Mouse (Mus musculus) lung, embryonic 14.5 days (tissue): ENCODE measurements around the gene Acrbp. TPM values are rescaled to one million over a fixed set of nuclear protein-coding genes. Genes with fewer than 3 reads are reported as not detected.

Source experiments
- ATAC-seq: fragments of 200-750 bp; cut with Nextera tagmentation; 2 replicates; pipeline ENCODE4 v1.8.0; 2017; ENCODE audit warnings: mild to moderate bottlenecking, moderate TSS enrichment, moderate library complexity; ENCODE audit not compliant: insufficient read depth
- DNase-seq: peaks from one replicate; pipeline ENCODE4 v3.0.0-alpha.2; 2015
- H3K27ac ChIP-seq: fragments of 300-500 bp; sonication (generic); 2 replicates; pipeline ENCODE4 v1.5.1; 2014; ENCODE audit warnings: low read depth, mild to moderate bottlenecking, moderate library complexity
- H3K27me3 ChIP-seq: fragments of 300-500 bp; sonication (generic); 2 replicates; pipeline ENCODE4 v1.6.1; 2014; ENCODE audit warnings: low read length, control low read depth; ENCODE audit not compliant: insufficient read depth
- H3K36me3 ChIP-seq: fragments of 300-500 bp; sonication (generic); 2 replicates; pipeline ENCODE4 v1.6.1; 2014; ENCODE audit warnings: control low read depth; ENCODE audit not compliant: insufficient read depth
- H3K4me1 ChIP-seq: fragments of 300-500 bp; sonication (generic); 2 replicates; pipeline ENCODE4 v1.6.1; 2014; ENCODE audit warnings: antibody characterized with exemption, control low read depth; ENCODE audit not compliant: insufficient read depth
- H3K4me2 ChIP-seq: fragments of 300-500 bp; sonication (generic); 2 replicates; pipeline ENCODE4 v1.6.1; 2014; ENCODE audit warnings: mild to moderate bottlenecking
- H3K4me3 ChIP-seq: fragments of 300-500 bp; sonication (generic); 2 replicates; pipeline ENCODE4 v1.5.1; 2014; ENCODE audit warnings: low read depth, low read length
- H3K9ac ChIP-seq: fragments of 300-500 bp; sonication (generic); 2 replicates; pipeline ENCODE4 v1.6.1; 2014
- H3K9me3 ChIP-seq: fragments of 300-500 bp; sonication (generic); 2 replicates; pipeline ENCODE4 v1.6.1; 2016; ENCODE audit warnings: low read depth, low read length, control low read depth
- CTCF ChIP-seq: IDR thresholded peaks from 2 replicates; pipeline ENCODE4 v1.5.1; 2016; ENCODE audit warnings: antibody characterized with exemption, low read depth
- WGBS: fragments of 180-500 bp; shearing (Covaris S2); extraction: QIAGEN DNeasy Blood & Tissue Kit; methylation state at CpG from one replicate; pipeline ENCODE4 v1.1.7; 2014; 5-methylcytosine and 5-hydroxymethylcytosine counted together
- polyA plus RNA-seq: library from polyadenylated mRNA; unstranded; fragments of >200 nt; fragmentation: Nextera tagmentation; extraction: Ambion mirVana; gene quantifications from 2 replicates; pipeline ENCODE4 v1.2.1, GENCODE M21; 2014

The Acrbp gene
- polyA plus RNA-seq, 1 experiment from 2014 or later, result 13.6 TPM

DNA sequence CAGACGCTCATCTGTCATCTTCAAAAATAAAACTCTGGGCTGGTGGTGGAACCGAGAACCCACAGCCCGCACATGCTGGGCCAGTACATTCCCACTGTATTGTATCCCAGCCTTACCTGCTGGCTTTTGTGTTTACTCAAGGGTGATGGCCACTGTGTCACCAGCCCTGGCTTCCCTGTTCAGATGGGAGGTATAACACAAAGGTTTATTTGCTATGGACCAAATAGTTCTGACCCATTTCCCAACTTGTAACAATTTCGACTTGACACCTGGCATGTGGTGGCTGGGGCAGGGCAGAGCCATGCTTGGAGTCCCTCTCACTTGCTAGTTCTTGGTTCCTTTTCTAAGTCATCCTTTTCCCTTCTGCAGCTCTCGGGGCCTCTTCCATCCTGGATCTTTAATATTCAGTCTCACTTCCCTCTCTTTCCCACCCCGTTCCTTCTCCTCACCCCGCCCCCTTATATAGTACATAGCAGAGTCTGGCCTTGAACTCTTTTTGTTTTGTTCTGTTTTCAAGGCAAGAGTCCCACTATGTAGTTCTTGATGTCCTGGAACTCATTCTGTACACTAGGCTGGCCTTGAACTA, 33.4 kb downstream of the Acrbp start:
- H3K4me1 ChIP-seq, result peaks cover 5% of the 10 kb centered on the region; the same call in 1 of the 2 replicates
- no peak overlapping the region for H3K27ac ChIP-seq
- no peaks in the 10 kb centered on the region for H3K36me3 ChIP-seq
- DNase-seq, result no peak
- ATAC-seq, result no peak
- no peak overlapping the region for H3K9ac ChIP-seq
- no peak overlapping the region for H3K4me2 ChIP-seq
- 80% methylated on average over 7 of the region's 7 CpGs for WGBS
- TF ChIP-seq CTCF, result no peak
- no peak overlapping the region for H3K4me3 ChIP-seq
- H3K27me3 ChIP-seq, result no peaks in the 10 kb centered on the region
- no peaks in the 10 kb centered on the region for H3K9me3 ChIP-seq

DNA sequence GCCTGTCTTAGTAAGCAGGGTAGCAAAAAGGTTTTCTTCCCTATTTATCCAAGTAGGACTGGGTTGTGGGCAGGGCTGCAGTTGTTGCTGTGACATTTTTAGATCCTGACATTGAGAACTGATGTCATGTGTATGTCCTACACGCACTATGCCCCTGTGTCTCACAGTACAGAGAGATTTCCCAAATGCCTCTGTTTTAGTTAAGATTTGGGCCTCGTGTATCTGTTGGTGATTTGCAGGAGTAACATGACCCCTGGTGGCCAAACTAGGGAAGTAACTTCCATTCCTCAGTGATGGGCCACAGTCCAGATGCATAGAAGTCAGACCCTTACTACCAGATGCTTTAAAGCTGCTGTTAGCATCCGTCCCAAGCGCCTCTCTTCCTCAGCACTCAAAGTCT, 34.9 kb downstream of the Acrbp start:
- WGBS, result 4% methylated on average over 4 of the region's 4 CpGs
- Histone ChIP-seq H3K9me3 (no peaks in the 10 kb centered on the region), H3K4me3 (no peak overlapping the region), H3K4me1 (peaks cover 8% of the 10 kb centered on the region), H3K27me3 (no peaks in the 10 kb centered on the region), H3K4me2 (no peak overlapping the region), H3K9ac (no peak overlapping the region), H3K36me3 (no peaks in the 10 kb centered on the region), H3K27ac (no peak overlapping the region)
- peak; percentile 95 for TF ChIP-seq CTCF
- DNase-seq (peak; percentile 91), ATAC-seq (peak; percentile 9)

- Histone ChIP-seq H3K27ac (peak overlapping the region; percentile 96), H3K27me3 (no peaks in the 10 kb centered on the region), H3K4me3 (no peak overlapping the region), H3K9me3 (no peaks in the 10 kb centered on the region), H3K9ac (no peak overlapping the region), H3K4me2 (no peak overlapping the region), H3K4me1 (peaks cover 17% of the 10 kb centered on the region), H3K36me3 (no peaks in the 10 kb centered on the region)
- ATAC-seq, result no peak
- DNase-seq, result no peak
- WGBS, result 63% methylated on average over 3 of the region's 3 CpGs
- no peak for TF ChIP-seq CTCF
Observed at GRCm38 (mm10) chr6:125087937-125088336, 38.4 kb downstream of the Acrbp start.

DNA sequence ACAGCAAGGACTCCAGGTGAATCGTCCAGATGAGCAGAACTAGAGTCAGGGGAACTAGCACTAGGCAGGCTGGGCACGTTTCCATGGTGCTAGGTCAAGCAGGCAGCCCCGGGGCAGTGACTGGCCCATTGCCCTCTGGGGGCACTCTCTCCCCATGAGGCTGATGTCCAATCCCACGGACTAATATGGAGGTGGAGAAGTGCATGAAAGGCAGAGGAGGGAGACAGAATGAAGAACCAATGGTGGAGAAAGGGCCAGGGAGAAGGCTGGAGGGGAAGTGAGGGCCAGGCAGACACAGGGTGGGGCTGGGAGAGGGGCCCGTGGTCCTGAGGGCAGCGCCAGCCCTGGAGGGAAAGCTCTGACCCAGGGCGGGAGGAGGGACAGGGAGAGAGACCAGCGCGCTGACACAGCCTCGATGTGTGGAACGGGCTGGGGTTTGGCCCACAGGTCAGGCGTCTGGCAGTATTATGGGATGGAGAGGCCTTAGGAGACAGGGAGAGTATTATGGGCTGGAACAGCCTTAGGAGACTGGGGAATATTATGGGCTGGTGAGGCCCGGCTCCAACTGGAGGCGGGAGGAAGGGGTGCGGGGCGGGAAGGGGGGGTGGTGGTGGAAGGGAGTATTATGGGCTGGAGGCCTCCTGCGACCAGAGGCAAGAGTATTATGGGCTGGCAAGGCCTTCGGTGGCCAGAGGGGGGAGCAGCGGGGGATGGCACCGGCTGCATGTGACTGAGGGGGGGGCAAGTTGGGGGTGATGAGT, 39.3 kb downstream of the Acrbp start:
- Histone ChIP-seq H3K36me3 (no peaks in the 10 kb centered on the region), H3K27ac (peak overlapping the region; percentile 96), H3K4me3 (no peak overlapping the region), H3K4me2 (peak overlapping the region; percentile 58), H3K9me3 (no peaks in the 10 kb centered on the region), H3K27me3 (no peaks in the 10 kb centered on the region), H3K9ac (peak overlapping the region; percentile 38), H3K4me1 (peaks cover 17% of the 10 kb centered on the region)
- peak; percentile 91 for DNase-seq
- ATAC-seq, result peak; percentile 80
- WGBS, result 3% methylated on average over 19 of the region's 20 CpGs
- TF ChIP-seq CTCF, result peak; percentile 42

DNA sequence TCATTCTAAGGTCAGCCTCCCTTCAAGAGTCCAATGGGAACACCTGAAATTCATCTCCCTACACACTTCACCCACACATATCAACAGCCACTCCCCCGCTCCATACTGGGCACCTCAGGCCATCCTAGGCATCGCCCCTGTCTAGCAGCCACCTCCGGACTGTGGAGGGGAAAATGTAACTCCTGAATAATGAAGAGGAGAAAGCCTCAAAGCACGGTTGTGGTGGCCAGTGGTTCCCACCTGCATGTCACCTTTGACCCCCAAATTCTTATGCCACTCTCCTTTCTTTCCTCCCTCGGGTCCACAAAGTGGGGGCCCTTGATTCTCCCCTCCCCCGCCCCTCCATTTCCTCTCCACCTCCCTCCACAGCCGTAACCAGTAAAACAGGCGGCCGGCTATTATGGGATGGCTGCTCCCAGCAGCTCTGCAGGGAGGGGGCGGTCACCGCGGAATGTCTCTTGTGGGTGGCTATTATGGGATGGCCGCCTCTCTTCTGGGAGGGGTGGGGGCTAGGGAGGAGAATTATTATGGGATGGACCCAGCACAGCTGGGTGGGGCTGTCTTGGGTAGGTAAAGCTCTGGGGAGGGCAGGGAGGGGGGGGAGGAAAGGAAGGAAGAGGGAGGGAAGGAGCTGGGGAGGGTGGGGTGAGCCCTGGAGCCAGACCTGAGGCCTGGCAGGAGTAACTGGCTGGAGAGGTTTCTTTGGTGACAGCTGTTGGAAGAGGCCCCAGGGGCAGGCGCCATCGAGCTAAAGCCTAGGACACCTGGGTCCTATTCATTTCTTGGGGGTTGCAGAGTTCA, 40.2 kb downstream of the Acrbp start:
- H3K9ac ChIP-seq, result peak overlapping the region; percentile 38; the same call in 1 of the 2 replicates
- peak overlapping the region; percentile 58 for H3K4me2 ChIP-seq
- peak overlapping the region; percentile 96 for H3K27ac ChIP-seq
- H3K4me3 ChIP-seq, result peak overlapping the region; percentile 21
- no peaks in the 10 kb centered on the region for H3K27me3 ChIP-seq
- no peaks in the 10 kb centered on the region for H3K9me3 ChIP-seq
- H3K4me1 ChIP-seq, result peaks cover 17% of the 10 kb centered on the region
- no peaks in the 10 kb centered on the region for H3K36me3 ChIP-seq
- DNase-seq, result peak; percentile 88
- no peak for TF ChIP-seq CTCF
- ATAC-seq, result peak; percentile 69
- 1% methylated on average over 15 of the region's 15 CpGs for WGBS

DNA sequence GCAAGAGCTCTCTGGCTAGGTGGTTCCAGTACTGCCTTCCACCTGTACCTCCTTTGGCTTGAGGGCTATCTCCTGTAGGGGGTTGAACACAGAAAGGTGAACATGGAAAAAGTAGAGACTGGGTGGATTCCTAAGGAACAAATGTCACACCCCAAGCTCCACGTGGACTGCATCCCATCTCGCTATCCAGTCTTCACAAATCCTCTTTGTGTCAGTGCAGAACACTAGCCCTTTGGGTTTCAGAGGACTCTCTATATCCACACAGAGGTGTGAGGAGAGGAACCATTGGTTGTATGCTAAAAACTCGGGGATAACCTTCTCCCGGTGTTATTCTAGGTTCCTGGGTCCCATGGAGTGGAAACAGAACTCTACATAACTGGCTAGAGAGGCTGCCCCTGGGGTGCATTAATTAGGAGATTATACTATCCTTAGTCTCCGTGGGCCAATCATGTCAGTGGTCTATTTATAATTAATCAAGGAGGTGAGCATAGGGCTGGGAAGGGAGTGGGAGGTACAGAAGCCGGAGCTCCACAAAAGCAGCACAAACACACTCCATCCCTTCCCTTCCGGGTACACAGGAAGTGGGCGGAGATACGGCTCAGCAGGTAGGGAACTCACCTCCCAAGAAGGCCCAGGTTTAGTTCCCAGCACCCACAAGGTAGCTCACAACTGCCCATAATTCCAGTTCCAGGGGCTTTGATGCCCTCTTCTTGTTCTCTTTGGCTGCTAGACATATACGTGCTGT, 41.0 kb downstream of the Acrbp start:
- Histone ChIP-seq H3K27me3 (no peaks in the 10 kb centered on the region), H3K36me3 (no peaks in the 10 kb centered on the region), H3K9me3 (no peaks in the 10 kb centered on the region), H3K9ac (no peak overlapping the region), H3K4me1 (peaks cover 17% of the 10 kb centered on the region), H3K4me2 (peak overlapping the region; percentile 58), H3K4me3 (no peak overlapping the region), H3K27ac (peak overlapping the region; percentile 96)
- ATAC-seq, result no peak
- 49% methylated on average over 10 of the region's 10 CpGs for WGBS
- TF ChIP-seq CTCF, result no peak
- DNase-seq, result no peak
